Mouse (Mus musculus): Measurements from ENCODE around the gene E2f6.

The E2f6 gene

DNA sequence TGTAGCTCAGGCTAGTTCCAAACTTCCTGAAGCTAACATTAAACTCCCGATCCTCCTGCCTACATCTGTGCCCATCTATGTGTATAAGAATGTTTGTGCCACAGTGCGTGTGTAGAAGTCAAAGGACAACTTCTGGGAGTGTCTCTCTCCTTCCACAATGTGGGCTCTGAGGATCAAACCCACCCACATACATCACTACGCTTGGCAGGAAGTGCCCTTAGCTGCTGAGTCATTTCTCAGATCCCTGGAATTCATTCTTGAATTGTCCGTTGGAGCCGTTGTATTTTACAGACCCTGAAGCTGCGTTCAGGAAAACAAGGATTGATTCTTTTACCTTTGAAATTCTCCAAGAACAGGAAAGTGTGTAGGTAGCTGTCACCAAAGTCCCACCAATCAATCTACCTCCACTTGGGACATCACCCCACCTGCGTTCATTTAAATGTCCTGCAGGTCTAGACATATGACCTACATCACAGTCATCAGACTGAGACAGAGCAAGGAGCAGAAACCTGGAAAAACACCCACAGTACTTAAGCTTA, 62.2 kb downstream of the E2f6 start:
- no peak for DNase-seq (ENCODE audit: low read depth, low spot score)

GRCm38 (mm10) chr12:16873549-16873948, 62.8 kb downstream of the E2f6 start:
- no peak for DNase-seq (ENCODE audit: low read depth, low spot score)

DNA sequence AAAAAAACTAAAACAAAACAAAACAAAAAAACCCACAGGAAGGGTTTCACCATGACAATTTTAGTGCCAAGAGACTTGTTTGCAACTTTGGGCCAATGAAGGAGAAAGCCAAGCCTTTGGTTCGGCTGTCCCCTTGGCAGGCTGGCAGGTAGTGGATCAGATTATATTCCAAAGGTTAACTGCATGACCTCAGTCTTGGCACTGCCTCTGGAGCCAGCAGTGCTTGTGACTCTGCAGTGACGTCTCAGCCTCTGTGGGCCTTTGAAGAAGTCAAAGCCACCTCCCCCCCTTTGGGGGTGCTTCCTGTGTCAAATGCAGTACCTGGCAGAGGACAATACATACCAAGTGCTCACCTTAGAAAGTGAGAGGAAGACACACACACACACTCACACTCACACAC, 63.3 kb downstream of the E2f6 start:
- no peak for DNase-seq (ENCODE audit: low read depth, low spot score)

DNA sequence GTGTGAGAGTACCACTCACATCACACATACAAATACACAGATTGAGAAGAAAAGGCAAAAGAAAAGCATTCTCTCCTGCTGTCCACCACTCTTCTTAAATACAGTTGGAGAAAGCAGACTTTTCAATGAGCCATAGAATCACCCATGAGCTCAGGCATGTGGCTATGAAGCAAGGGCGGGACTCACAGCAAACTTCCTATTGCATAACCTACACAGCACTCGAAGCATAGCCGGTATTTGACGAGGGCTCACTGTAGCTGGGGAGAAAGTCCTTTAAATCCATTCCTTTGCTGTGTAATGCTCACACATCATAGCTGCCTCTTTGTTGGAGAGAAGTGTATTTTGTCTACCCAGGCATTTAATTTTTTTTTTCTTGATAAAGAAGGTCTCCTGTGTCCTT, 64.5 kb downstream of the E2f6 start:
- DNase-seq (ENCODE audit: low read depth, low spot score) = no peak

DNA sequence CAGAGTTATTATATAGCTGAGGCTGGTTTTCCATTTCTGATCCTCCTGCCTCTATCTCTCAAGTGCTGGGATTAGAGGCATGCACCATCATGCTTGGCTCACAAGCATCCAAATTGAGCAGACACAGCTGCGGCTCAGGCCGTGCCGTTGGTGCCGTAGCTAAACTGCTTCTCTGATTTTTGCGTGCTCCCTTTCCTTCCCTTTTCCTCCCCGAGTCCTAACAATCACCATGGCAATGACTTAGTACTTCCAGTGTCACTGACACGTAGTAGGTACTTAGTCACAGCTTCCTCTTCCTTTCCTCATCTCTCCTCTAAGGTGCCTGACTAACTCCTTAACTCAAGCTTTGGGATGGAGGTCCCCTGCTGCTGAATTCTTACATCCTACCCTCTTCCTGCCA, 64.9 kb downstream of the E2f6 start:
- DNase-seq (ENCODE audit: low read depth, low spot score) = no peak

DNA sequence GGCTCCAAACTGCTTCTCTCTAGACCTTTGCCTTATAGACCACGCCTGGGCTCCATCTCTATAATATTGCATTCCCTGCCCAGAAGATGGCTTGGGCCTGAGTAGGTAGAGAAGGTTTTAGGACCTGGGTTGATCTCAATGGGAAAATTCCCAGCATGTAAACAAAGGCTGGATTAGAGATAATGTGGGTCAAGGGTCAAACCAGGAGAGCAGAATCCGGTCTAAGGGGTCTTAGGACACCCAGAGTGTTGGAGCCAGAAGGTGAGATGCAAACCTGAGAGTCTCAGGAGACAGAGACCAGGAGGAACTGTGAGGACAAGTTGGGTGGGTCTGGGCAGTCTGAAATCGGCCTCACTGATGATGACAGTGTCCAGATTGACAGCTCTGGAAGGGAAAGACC, 65.9 kb downstream of the E2f6 start:
- no peak for DNase-seq (ENCODE audit: low read depth, low spot score)

GRCm38 (mm10) chr12:16877141-16877540, 66.4 kb downstream of the E2f6 start:
- DNase-seq (ENCODE audit: low read depth, low spot score) = no peak

- DNase-seq (ENCODE audit: low read depth, low spot score) = no peak
Measured at GRCm38 (mm10) chr12:16877679-16878078, 66.9 kb downstream of the E2f6 start.

DNA sequence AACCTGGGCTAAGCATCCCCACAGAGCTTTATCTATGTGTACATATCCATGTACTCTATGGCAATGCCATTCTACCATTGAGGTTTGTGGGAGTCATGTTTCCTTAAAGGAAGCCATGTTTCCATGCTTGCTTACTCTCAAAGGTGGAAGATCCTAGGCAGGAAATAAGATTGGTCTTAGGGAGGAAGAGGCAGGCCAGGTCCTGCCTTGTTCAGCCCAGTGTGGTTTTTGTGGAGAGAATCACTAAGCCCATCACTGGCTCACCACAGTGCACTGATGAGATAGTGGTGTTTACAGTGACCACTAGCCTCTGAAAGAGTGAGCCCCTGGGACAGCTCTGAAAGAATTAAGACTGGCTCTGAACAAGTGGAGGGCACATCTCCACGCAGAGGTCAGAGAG, 68.6 kb downstream of the E2f6 start:
- DNase-seq (ENCODE audit: low read depth, low spot score) = no peak

DNA sequence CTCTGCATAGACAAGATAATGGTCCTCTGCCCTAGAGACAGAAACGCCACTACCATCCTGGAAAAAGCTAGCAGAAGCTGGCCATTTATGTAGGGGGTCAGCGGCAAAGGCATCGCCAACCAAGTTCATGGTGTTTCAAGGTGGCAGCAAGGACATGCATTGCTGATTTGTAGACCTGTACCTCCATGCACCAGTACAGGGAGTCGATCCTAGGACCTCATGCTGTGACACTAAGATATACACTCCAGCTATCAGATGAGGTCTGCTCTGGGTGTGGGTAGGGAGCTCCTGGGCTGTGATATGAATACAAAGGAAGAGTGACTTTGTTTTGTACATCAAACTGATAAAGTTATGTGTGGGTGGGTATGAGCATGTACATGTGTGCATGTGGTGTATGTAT, 69.3 kb downstream of the E2f6 start:
- no peak for DNase-seq (ENCODE audit: low read depth, low spot score)

- no peak for DNase-seq (ENCODE audit: low read depth, low spot score)
Measured at GRCm38 (mm10) chr12:16882442-16882841, 71.7 kb downstream of the E2f6 start.

DNA sequence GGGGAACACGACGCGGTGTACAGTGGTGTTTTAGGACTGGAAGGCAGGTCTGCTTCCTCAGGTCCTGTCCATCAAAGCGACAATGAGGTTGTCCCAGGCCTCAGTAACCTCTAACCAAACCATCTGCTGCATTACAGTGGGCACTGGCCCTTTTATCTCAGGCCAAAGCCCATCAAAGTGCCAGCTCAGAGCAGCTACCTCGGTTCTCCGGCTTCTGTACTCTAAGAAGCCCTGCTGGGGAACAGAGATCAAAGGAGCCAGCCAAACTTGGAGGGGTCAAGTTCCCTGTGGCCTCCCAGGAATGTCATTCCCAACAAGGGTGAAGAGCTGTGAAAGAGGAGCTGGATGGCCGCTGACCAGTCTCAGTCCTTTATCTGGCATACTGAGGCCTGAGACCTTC, 72.3 kb downstream of the E2f6 start:
- DNase-seq (ENCODE audit: low read depth, low spot score) = no peak

GRCm38 (mm10) chr12:16884534-16884933, 73.8 kb downstream of the E2f6 start:
- no peak for DNase-seq (ENCODE audit: low read depth, low spot score)

- no peak for DNase-seq (ENCODE audit: low read depth, low spot score)
Measured at GRCm38 (mm10) chr12:16886354-16886753, 75.6 kb downstream of the E2f6 start.
